In the genomic region with DNA sequence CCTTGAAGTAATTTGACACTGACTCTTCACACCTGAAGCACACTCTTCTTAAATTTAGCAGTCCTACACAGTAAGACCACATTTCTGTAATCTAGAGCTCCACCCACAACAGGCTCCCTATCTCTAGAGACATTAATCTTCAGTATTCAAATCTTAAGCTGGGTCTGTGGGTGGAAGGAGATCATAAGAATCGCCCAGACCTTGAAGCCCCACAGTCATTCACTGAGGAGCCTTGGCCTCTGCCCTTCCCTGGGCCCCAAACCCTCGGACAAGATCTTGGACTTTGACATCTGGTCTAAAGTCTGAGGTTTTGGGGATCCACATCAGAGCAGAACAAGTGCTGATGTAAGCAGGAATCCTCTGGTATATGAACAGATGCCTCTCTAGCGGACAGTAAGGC, we compare ENCODE assay signal across 8 mouse cellular contexts. TPM values are rescaled to one million over a fixed set of nuclear protein-coding genes. Genes with fewer than 3 reads are reported as not detected.
DNase-seq lines count a peak whose midpoint lies in the region; ATAC-seq and TF ChIP-seq lines count a peak whose summit lies in the region.

No protein-coding gene starts in this region.

- WGBS in forebrain, embryonic 16.5 days: 52% methylated on average over 3 of the region's 3 CpGs
- 25% methylated on average over 3 of the region's 3 CpGs for WGBS in liver, embryonic 14.5 days (ENCODE audit: insufficient replicate concordance)

- H3K9ac ChIP-seq in ES-Bruce4 (ENCODE audit: low read depth, poor library complexity, severe bottlenecking): peak overlapping the region; percentile 84; the same call in 1 of the 2 replicates
- H3K9ac ChIP-seq in forebrain, embryonic 16.5 days (replicated peaks; ENCODE audit: low read depth, low read length): no peak overlapping the region
- H3K9ac ChIP-seq in liver, embryonic 14.5 days (replicated peaks): peak overlapping the region; percentile 100

- 0 out of 2 replicates have a peak, but pooled peaks have one; percentile 3 for ATAC-seq in forebrain, embryonic 16.5 days
- ATAC-seq in liver, embryonic 14.5 days (ENCODE audit: insufficient read depth): peak; percentile 24

- peak overlapping the region; percentile 97 for H3K4me2 ChIP-seq in forebrain, embryonic 16.5 days (ENCODE audit: low read length)
- H3K4me2 ChIP-seq in liver, embryonic 14.5 days (ENCODE audit: low read depth): peak overlapping the region; percentile 98

- no peaks in the 10 kb centered on the region for H3K27me3 ChIP-seq in ES-Bruce4 (ENCODE audit: control insufficient read depth, insufficient read depth, low read length, poor library complexity, severe bottlenecking)
- no peaks in the 10 kb centered on the region; the same call in 1 of the 2 replicates for H3K27me3 ChIP-seq in forebrain, embryonic 16.5 days (replicated peaks; ENCODE audit: control insufficient read depth, insufficient read depth, low read length)
- H3K27me3 ChIP-seq in liver, embryonic 14.5 days (ENCODE audit: control insufficient read depth, insufficient read depth, low read length): peaks cover 6% of the 10 kb centered on the region

- H3K4me3 ChIP-seq in ES-Bruce4 (ENCODE audit: low read depth, low read length): 0 out of 2 replicates have a peak overlapping the region, but pooled peaks have one; percentile 68
- H3K4me3 ChIP-seq in forebrain, embryonic 16.5 days (replicated peaks; ENCODE audit: low read length): peak overlapping the region; percentile 80
- H3K4me3 ChIP-seq in liver, embryonic 14.5 days (ENCODE audit: insufficient read depth in 1 of 2, low read depth in 2 of 2, low read length in 2 of 2): peak overlapping the region; percentile 56 to 93

- H3K9me3 ChIP-seq in ES-Bruce4 (replicated peaks; ENCODE audit: control insufficient read depth, insufficient read depth, low read length, poor library complexity, severe bottlenecking): no peaks in the 10 kb centered on the region
- no peaks in the 10 kb centered on the region for H3K9me3 ChIP-seq in forebrain, embryonic 16.5 days (ENCODE audit: control insufficient read depth, low read length)
- H3K9me3 ChIP-seq in liver, embryonic 14.5 days (ENCODE audit: control insufficient read depth, low read length): no peaks in the 10 kb centered on the region

- no peak for TF ChIP-seq POLR2A in ES-Bruce4 (IDR thresholded peaks at IDR 0.05; ENCODE audit: insufficient read depth, low read length)

- peak; percentile 4 to 7 for DNase-seq in B cell, adult 2 months
- peak; percentile 55 to 69 (median 60) for DNase-seq in liver, embryonic 14.5 days (ENCODE audit: low read depth in 3 of 3, low spot score in 3 of 3)
- no peak for DNase-seq in left cerebral cortex, adult 11 months (ENCODE audit: low spot score)
- DNase-seq in ovary, postnatal 14 days (ENCODE audit: low spot score): no peak
- no peak for DNase-seq in adrenal gland, adult 2 months
- no peak for DNase-seq in cerebellum, adult 8-10 months

- peaks cover 5% of the 10 kb centered on the region for H3K4me1 ChIP-seq in ES-Bruce4 (ENCODE audit: control insufficient read depth, insufficient read depth, low read length)
- peaks cover 6% of the 10 kb centered on the region for H3K4me1 ChIP-seq in forebrain, embryonic 16.5 days (replicated peaks; ENCODE audit: control insufficient read depth, insufficient read depth, low read length)
- peaks cover 38 to 41% of the 10 kb centered on the region in 2 experiments for H3K4me1 ChIP-seq in liver, embryonic 14.5 days (replicated peaks; ENCODE audit: control insufficient read depth in 2 of 2, insufficient read depth in 2 of 2, low read length in 1 of 2)

- no peak for TF ChIP-seq EP300 in ES-Bruce4 (IDR thresholded peaks at IDR 0.05; ENCODE audit: insufficient read depth, low read depth, low read length)
- TF ChIP-seq EP300 in liver, embryonic 14.5 days (IDR thresholded peaks at IDR 0.05; ENCODE audit: low read depth): peak; percentile 68

- no peak for TF ChIP-seq CTCF in ES-Bruce4 (IDR thresholded peaks at IDR 0.05; ENCODE audit: low read depth, low read length)
- no peak for TF ChIP-seq CTCF in liver, embryonic 14.5 days (IDR thresholded peaks at IDR 0.05; ENCODE audit: low read depth)

- H3K36me3 ChIP-seq in ES-Bruce4 (ENCODE audit: control insufficient read depth, insufficient read depth, low read length, poor library complexity, severe bottlenecking): no peaks in the 10 kb centered on the region
- no peaks in the 10 kb centered on the region for H3K36me3 ChIP-seq in forebrain, embryonic 16.5 days (ENCODE audit: control insufficient read depth, insufficient read depth)
- no peaks in the 10 kb centered on the region for H3K36me3 ChIP-seq in liver, embryonic 14.5 days (replicated peaks; ENCODE audit: control insufficient read depth, insufficient read depth, low read depth)

- H3K27ac ChIP-seq in ES-Bruce4 (ENCODE audit: insufficient read depth, low read length): no peak overlapping the region
- no peak overlapping the region for H3K27ac ChIP-seq in forebrain, embryonic 16.5 days (ENCODE audit: low read length)
- peak overlapping the region; percentile 97 for H3K27ac ChIP-seq in liver, embryonic 14.5 days

RNA-seq across cellular contexts. Expression of gene A930018P22Rik, which starts 1.0 kb away (rescaled TPM):
- not detected in 2 replicates for polyA plus RNA-seq in ES-Bruce4 (2011; ENCODE audit: insufficient read depth, insufficient read length, low read depth, missing spikeins)
- not detected in 2 replicates for polyA plus RNA-seq in forebrain, embryonic 16.5 days (2015; fragmentation: Nextera tagmentation; extraction: Ambion mirVana)
- 0.22 and 0.23 TPM in 2 replicates for polyA plus RNA-seq in liver, embryonic 14.5 days (2012; rRNA removed)
- polyA plus RNA-seq in liver, embryonic 14.5 days (2014; fragmentation: Nextera tagmentation; extraction: Ambion mirVana): 0.63 and 0.93 TPM in 2 replicates
- 1 to 10 TPM in 1 of 2 experiments, under 1 TPM in 1; 0.73 to 1.6 TPM for total RNA-seq in adrenal gland, adult 2 months (2021)
- polyA plus RNA-seq in adrenal gland, adult 2 months (2012; rRNA removed): 1.8 and 3.3 TPM in 2 replicates

RNA-seq across cellular contexts. Expression of gene Cd59a, which starts 27.9 kb away (rescaled TPM):
- polyA plus RNA-seq in ES-Bruce4 (2011; ENCODE audit: insufficient read depth, insufficient read length, low read depth, missing spikeins): 8.9 and 10.5 TPM in 2 replicates
- 5.5 and 6.3 TPM in 2 replicates for polyA plus RNA-seq in forebrain, embryonic 16.5 days (2015; fragmentation: Nextera tagmentation; extraction: Ambion mirVana)
- 29.4 and 41.3 TPM in 2 replicates for polyA plus RNA-seq in liver, embryonic 14.5 days (2012; rRNA removed)
- polyA plus RNA-seq in liver, embryonic 14.5 days (2014; fragmentation: Nextera tagmentation; extraction: Ambion mirVana): 88.5 and 94.7 TPM in 2 replicates
- total RNA-seq in adrenal gland, adult 2 months (2021): 100 to 1,000 TPM; 113 to 117 TPM
- polyA plus RNA-seq in adrenal gland, adult 2 months (2012; rRNA removed): 24.5 and 30.9 TPM in 2 replicates

RNA-seq across cellular contexts. Expression of gene Cd59b, which starts 53.9 kb away (rescaled TPM):
- polyA plus RNA-seq in ES-Bruce4 (2011; ENCODE audit: insufficient read depth, insufficient read length, low read depth, missing spikeins): 11.7 and 12.2 TPM in 2 replicates
- polyA plus RNA-seq in forebrain, embryonic 16.5 days (2015; fragmentation: Nextera tagmentation; extraction: Ambion mirVana): 1.1 and 2.1 TPM in 2 replicates
- polyA plus RNA-seq in liver, embryonic 14.5 days (2012; rRNA removed): 9.3 and 12.2 TPM in 2 replicates
- polyA plus RNA-seq in liver, embryonic 14.5 days (2014; fragmentation: Nextera tagmentation; extraction: Ambion mirVana): 14.3 and 16.6 TPM in 2 replicates
- 10 to 100 TPM; 10.5 to 12.5 TPM for total RNA-seq in adrenal gland, adult 2 months (2021)
- polyA plus RNA-seq in adrenal gland, adult 2 months (2012; rRNA removed): 7.8 and 10.6 TPM in 2 replicates

RNA-seq across cellular contexts. Expression of gene Gm10799, which starts 55.2 kb away (rescaled TPM):
- polyA plus RNA-seq in ES-Bruce4 (2011; ENCODE audit: insufficient read depth, insufficient read length, low read depth, missing spikeins): not detected in 2 replicates
- not detected in 2 replicates for polyA plus RNA-seq in forebrain, embryonic 16.5 days (2015; fragmentation: Nextera tagmentation; extraction: Ambion mirVana)
- polyA plus RNA-seq in liver, embryonic 14.5 days (2012; rRNA removed): not detected in 2 replicates
- not detected in 2 replicates for polyA plus RNA-seq in liver, embryonic 14.5 days (2014; fragmentation: Nextera tagmentation; extraction: Ambion mirVana)
- total RNA-seq in adrenal gland, adult 2 months (2021): not detected
- not detected in 2 replicates for polyA plus RNA-seq in adrenal gland, adult 2 months (2012; rRNA removed)

RNA-seq across cellular contexts. Expression of gene Gm10912, which starts 57.9 kb away (rescaled TPM):
- not detected in 2 replicates for polyA plus RNA-seq in ES-Bruce4 (2011; ENCODE audit: insufficient read depth, insufficient read length, low read depth, missing spikeins)
- not detected in 2 replicates for polyA plus RNA-seq in forebrain, embryonic 16.5 days (2015; fragmentation: Nextera tagmentation; extraction: Ambion mirVana)
- 0.03 and 0.06 TPM in 2 replicates for polyA plus RNA-seq in liver, embryonic 14.5 days (2012; rRNA removed)
- not detected in 2 replicates for polyA plus RNA-seq in liver, embryonic 14.5 days (2014; fragmentation: Nextera tagmentation; extraction: Ambion mirVana)
- under 1 TPM; 0.17 to 0.49 TPM for total RNA-seq in adrenal gland, adult 2 months (2021)
- 0.13 and 0.24 TPM in 2 replicates for polyA plus RNA-seq in adrenal gland, adult 2 months (2012; rRNA removed)

Comparison
In these comparisons a context has a peak if more than half of its experiments do, and no peak if none do; other contexts are left out.
1. DNase-seq: peak in B cell, adult 2 months (2 of 2) and liver, embryonic 14.5 days (3 of 3); none in left cerebral cortex, adult 11 months (single experiment), ovary, postnatal 14 days (single experiment), adrenal gland, adult 2 months (single experiment) and cerebellum, adult 8-10 months (single experiment).
2. Peak in every context shown above with its lines, with median percentiles within 50 percentile points of each other: H3K4me3 ChIP-seq.